28 mouse cellular contexts compared by ENCODE assay signal in genomic region chr16:96026256-96026655, GRCm38 (mm10).
"Had no signal": no experiment of that assay in that cellular context is flagged by ENCODE, and none has a peak within 500 bp of the region (broad histone marks: within the 10 kb centered on the region; RNA-seq: fewer than 3 reads in every experiment).

No protein-coding gene starts in this region.

- H3K4me3 ChIP-seq: embryonic facial prominence, embryonic 10.5 days; embryonic facial prominence, embryonic 12.5 days; embryonic facial prominence, embryonic 13.5 days; embryonic facial prominence, embryonic 15.5 days; erythroblast, embryonic 14.5 days; forebrain, embryonic 10.5 days; forebrain, embryonic 12.5 days; forebrain, embryonic 13.5 days; forebrain, embryonic 15.5 days; gastrocnemius, adult 2 months; heart, adult 2 months had no signal

- H3K27ac ChIP-seq: embryonic facial prominence, embryonic 10.5 days; embryonic facial prominence, embryonic 12.5 days; embryonic facial prominence, embryonic 13.5 days; embryonic facial prominence, embryonic 15.5 days; forebrain, embryonic 10.5 days; forebrain, embryonic 12.5 days; forebrain, embryonic 13.5 days; forebrain, embryonic 15.5 days; gastrocnemius, adult 2 months; heart, adult 2 months had no signal

- DNase-seq: cerebellum, adult 2 months; cerebellum, adult 8-10 months; cerebellum, adult 9-10 months; cerebellum, adult 9-11 months; cerebellum, postnatal 10 days; cerebellum, postnatal 14 days; cerebellum, postnatal 25 days; cerebellum, postnatal 36 days; embryo, embryonic 11 days; forebrain, postnatal 0 days; gastrocnemius, adult 2 months; gastrocnemius, postnatal 10 days; gastrocnemius, postnatal 14 days; gastrocnemius, postnatal 25 days; gastrocnemius, postnatal 36 days; heart, adult 18-20 months; heart, adult 2 months had no signal

- H3K4me2 ChIP-seq: embryonic facial prominence, embryonic 12.5 days; embryonic facial prominence, embryonic 13.5 days; embryonic facial prominence, embryonic 15.5 days; forebrain, embryonic 12.5 days; forebrain, embryonic 13.5 days; forebrain, embryonic 15.5 days had no signal

- H3K9ac ChIP-seq: embryonic facial prominence, embryonic 12.5 days; embryonic facial prominence, embryonic 13.5 days; embryonic facial prominence, embryonic 15.5 days; forebrain, embryonic 12.5 days; forebrain, embryonic 13.5 days; forebrain, embryonic 15.5 days; forebrain, postnatal 0 days had no signal

- H3K9me3 ChIP-seq: embryonic facial prominence, embryonic 10.5 days; embryonic facial prominence, embryonic 12.5 days; embryonic facial prominence, embryonic 13.5 days; embryonic facial prominence, embryonic 15.5 days; forebrain, embryonic 10.5 days; forebrain, embryonic 12.5 days; forebrain, embryonic 13.5 days; forebrain, embryonic 15.5 days had no signal

- ATAC-seq: forebrain, embryonic 13.5 days; forebrain, embryonic 14.5 days; forebrain, embryonic 15.5 days; forebrain, embryonic 16.5 days; forebrain, postnatal 0 days had no signal

- H3K27me3 ChIP-seq: embryonic facial prominence, embryonic 12.5 days; embryonic facial prominence, embryonic 13.5 days; embryonic facial prominence, embryonic 15.5 days; forebrain, embryonic 12.5 days; forebrain, embryonic 13.5 days; forebrain, embryonic 15.5 days had no signal

- H3K4me1 ChIP-seq: embryonic facial prominence, embryonic 10.5 days; embryonic facial prominence, embryonic 12.5 days; embryonic facial prominence, embryonic 13.5 days; embryonic facial prominence, embryonic 15.5 days; forebrain, embryonic 10.5 days; forebrain, embryonic 12.5 days; forebrain, embryonic 13.5 days; forebrain, embryonic 15.5 days had no signal
